Mouse (Mus musculus) liver, embryonic 12.5 days (tissue): ENCODE data around the gene Eefsec. TPM values are rescaled to one million over a fixed set of nuclear protein-coding genes. Genes with fewer than 3 reads are reported as not detected.

Experiments used
- ATAC-seq: fragments of 200-750 bp; cut with Nextera tagmentation; 2 replicates; pipeline ENCODE4 v1.8.0; 2017; ENCODE audit warnings: moderate number of reproducible peaks, mild to moderate bottlenecking, moderate library complexity
- H3K27ac ChIP-seq: fragments of 300-500 bp; sonication (generic); 2 replicates; pipeline ENCODE4 v1.5.1; 2016; ENCODE audit warnings: mild to moderate bottlenecking
- H3K27me3 ChIP-seq: fragments of 300-500 bp; sonication (generic); replicated peaks from 2 replicates; pipeline ENCODE4 v1.6.1; 2016; ENCODE audit warnings: mild to moderate bottlenecking, moderate library complexity
- H3K36me3 ChIP-seq: fragments of 300-500 bp; sonication (generic); 2 replicates; pipeline ENCODE4 v1.6.1; 2016; ENCODE audit warnings: mild to moderate bottlenecking, moderate library complexity
- H3K4me1 ChIP-seq: fragments of 300-500 bp; sonication (generic); 2 replicates; pipeline ENCODE4 v1.6.1; 2016
- H3K4me2 ChIP-seq: fragments of 300-500 bp; sonication (generic); 2 replicates; pipeline ENCODE4 v1.6.1; 2016; ENCODE audit warnings: mild to moderate bottlenecking, moderate library complexity
- H3K4me3 ChIP-seq: fragments of 300-500 bp; sonication (generic); 2 replicates; pipeline ENCODE4 v1.5.1; 2016; ENCODE audit warnings: mild to moderate bottlenecking, moderate library complexity
- H3K9ac ChIP-seq: fragments of 300-500 bp; sonication (generic); 2 replicates; pipeline ENCODE4 v1.6.1; 2016; ENCODE audit warnings: mild to moderate bottlenecking, moderate library complexity
- H3K9me3 ChIP-seq: fragments of 300-500 bp; sonication (generic); replicated peaks from 2 replicates; pipeline ENCODE4 v1.6.1; 2016; ENCODE audit warnings: mild to moderate bottlenecking, moderate library complexity
- WGBS: fragments of 180-500 bp; shearing (Covaris S2); methylation state at CpG from one replicate; pipeline ENCODE4 v1.1.7; 2016; ENCODE audit not compliant: insufficient replicate concordance; 5-methylcytosine and 5-hydroxymethylcytosine counted together
- polyA plus RNA-seq: library from polyadenylated mRNA; unstranded; fragments of >200 nt; fragmentation: Nextera tagmentation; extraction: Ambion mirVana; gene quantifications from 2 replicates; pipeline ENCODE4 v1.2.1, GENCODE M21; 2016

Eefsec gene
- polyA plus RNA-seq, 1 experiment from 2014 or later, result 26.1 TPM

DNA sequence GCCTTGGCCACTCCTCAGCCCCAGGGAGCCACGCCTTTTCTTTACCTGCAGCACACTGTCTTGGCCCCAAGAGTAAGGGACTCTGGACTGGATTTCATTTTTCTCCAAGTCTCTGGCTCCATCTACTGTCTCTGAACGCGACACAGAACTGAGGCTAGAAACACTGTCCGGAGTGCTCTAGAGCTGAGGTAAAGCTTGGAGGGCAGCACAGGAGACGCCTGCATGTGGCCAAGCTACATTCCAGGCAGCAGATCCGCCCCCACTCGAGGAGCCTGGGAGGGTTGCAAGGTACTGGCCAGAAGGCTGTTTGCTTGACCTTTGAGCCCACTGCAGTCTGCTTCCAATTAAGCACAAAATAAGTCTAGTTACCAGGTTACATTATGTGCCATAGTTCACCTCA is 124.5 kb downstream of the Eefsec start:
- WGBS, result 62% methylated on average over 7 of the region's 7 CpGs
- H3K36me3 ChIP-seq, result peaks cover 6% of the 10 kb centered on the region; the same call in 1 of the 2 replicates

DNA sequence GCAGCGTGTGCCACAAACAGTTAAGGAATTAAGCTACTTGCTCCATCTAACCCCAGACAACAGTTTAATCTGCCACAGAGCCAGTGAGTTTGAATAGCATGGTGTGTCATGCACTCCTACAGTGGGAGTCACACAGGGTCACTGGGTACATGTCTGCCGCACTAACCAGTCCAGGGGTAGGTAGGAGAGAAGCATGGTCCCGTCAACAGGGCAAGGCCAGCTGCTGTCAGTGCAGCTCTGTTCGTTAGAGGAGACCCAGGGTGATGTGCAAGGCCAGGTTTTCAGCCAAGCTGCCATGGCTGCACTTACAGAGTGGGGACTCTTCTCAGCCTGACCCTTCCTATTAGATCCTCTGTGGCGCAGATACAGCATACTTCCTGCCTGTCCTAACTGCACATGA is 125.1 kb downstream of the Eefsec start:
- WGBS, result 73% methylated on average over 5 of the region's 5 CpGs

More for the DNA sequence above, 124.5 kb downstream of the Eefsec start:
- Histone ChIP-seq H3K27ac (no peak overlapping the region), H3K27me3 (no peaks in the 10 kb centered on the region), H3K9me3 (no peaks in the 10 kb centered on the region), H3K4me2 (no peak overlapping the region), H3K9ac (0 out of 2 replicates have a peak overlapping the region, but pooled peaks have one; percentile 9), H3K4me3 (no peak overlapping the region), H3K4me1 (peaks cover 28% of the 10 kb centered on the region)
- no peak for ATAC-seq

DNA sequence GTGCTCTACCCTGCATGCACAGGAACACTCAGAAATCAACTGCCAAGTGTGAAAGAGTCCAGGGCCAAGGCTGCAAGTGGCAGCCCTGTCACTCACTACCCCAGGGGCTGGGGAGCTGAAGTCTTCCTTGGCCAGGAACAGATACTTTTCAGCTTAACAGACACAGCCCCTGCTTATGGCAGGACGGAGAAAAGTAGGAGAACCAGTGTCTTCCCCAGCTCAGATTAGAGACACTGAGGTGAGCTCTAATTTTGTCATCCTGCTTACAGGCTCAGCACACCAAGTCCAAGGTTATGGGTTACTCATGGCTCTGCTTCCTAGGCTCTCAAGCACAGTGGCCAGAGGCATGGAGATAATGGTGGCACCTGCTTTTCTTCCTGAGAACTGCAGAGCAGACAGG is 126.6 kb downstream of the Eefsec start:
- WGBS, result 70% methylated on average over 1 of the region's 1 CpGs
- ATAC-seq, result no peak
- no peak overlapping the region for H3K4me3 ChIP-seq

More for the DNA sequence above, 125.1 kb downstream of the Eefsec start:
- H3K36me3 ChIP-seq, result peaks cover 6% of the 10 kb centered on the region; the same call in 1 of the 2 replicates
- no peak overlapping the region for H3K4me3 ChIP-seq
- ATAC-seq, result no peak
- H3K9ac ChIP-seq, result no peak overlapping the region
- peaks cover 28% of the 10 kb centered on the region for H3K4me1 ChIP-seq
- H3K9me3 ChIP-seq, result no peaks in the 10 kb centered on the region
- no peak overlapping the region for H3K27ac ChIP-seq
- H3K4me2 ChIP-seq, result no peak overlapping the region
- no peaks in the 10 kb centered on the region for H3K27me3 ChIP-seq

DNA sequence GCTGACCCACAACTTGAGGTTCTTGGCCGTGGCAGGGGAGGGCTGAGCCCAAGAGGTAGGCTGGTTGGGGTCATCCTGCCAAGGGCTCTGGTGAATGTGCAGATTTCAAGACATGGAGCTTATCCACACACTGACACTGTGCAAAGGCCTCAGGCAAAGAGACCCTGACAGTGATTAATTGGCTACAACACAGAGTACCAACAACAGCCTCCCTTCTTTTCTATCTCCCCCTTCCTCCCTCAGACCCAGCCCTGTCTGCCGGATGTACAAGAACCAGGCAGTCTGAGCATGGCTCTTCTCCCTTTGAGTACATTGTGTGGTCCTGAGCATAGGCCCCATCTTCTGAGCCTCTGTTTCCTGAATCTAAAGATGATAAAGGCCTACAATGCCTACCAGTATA is 131.0 kb downstream of the Eefsec start:
- 57% methylated on average over 2 of the region's 2 CpGs for WGBS
- Histone ChIP-seq H3K9ac (no peak overlapping the region), H3K4me1 (peaks cover 9% of the 10 kb centered on the region), H3K9me3 (no peaks in the 10 kb centered on the region), H3K27me3 (no peaks in the 10 kb centered on the region), H3K27ac (no peak overlapping the region), H3K4me3 (no peak overlapping the region), H3K36me3 (peaks cover 18% of the 10 kb centered on the region; the same call in 1 of the 2 replicates), H3K4me2 (no peak overlapping the region)
- no peak for ATAC-seq

More for the DNA sequence above, 126.6 kb downstream of the Eefsec start:
- Histone ChIP-seq H3K4me1 (peaks cover 28% of the 10 kb centered on the region), H3K9ac (0 out of 2 replicates have a peak overlapping the region, but pooled peaks have one; percentile 6), H3K36me3 (no peaks in the 10 kb centered on the region), H3K27me3 (no peaks in the 10 kb centered on the region), H3K27ac (no peak overlapping the region), H3K9me3 (no peaks in the 10 kb centered on the region), H3K4me2 (no peak overlapping the region)

DNA sequence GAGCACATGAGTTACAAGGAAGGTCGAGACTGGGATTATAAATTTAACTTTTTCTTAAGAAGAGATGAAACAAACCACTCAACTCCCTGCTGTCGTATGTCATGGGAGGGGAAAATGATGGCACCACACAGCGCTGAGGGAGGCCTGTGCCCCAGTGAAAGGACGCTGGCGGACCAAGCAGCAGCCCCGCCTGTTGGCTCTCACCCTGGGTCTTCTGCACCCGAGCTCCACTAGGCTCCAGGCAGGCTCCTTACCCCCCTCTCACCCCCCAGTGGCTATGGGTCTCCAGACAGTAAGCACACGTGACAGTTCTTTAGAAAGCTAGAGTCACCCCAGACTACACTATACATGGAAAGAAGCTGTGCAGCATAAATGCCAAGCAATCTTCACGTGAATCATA is 132.4 kb downstream of the Eefsec start:
- Histone ChIP-seq H3K9ac (no peak overlapping the region), H3K4me3 (no peak overlapping the region), H3K9me3 (no peaks in the 10 kb centered on the region), H3K4me1 (no peaks in the 10 kb centered on the region), H3K36me3 (peaks cover 18% of the 10 kb centered on the region; the same call in 1 of the 2 replicates), H3K4me2 (no peak overlapping the region), H3K27me3 (no peaks in the 10 kb centered on the region), H3K27ac (no peak overlapping the region)
- WGBS, result 78% methylated on average over 9 of the region's 9 CpGs
- no peak for ATAC-seq

DNA sequence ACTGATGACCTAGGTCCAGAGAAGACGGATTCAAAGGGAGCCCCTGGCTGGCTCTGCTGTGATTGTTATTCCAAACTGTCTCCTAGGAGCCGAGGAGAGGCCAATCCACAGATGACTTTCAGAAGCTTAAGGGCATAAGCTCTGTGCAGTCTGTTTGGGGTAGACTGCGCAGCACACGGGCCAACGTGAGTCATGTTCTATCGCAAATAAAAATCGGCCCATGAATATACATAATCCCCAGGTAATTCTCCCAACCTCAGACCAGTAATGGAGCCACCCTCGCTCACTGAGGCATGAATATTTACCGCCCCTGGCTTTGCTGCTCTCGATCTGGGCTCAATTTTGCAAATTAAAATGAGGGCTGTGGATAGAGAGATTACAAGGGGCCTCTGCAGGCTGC is 134.7 kb downstream of the Eefsec start:
- Histone ChIP-seq H3K4me3 (no peak overlapping the region), H3K27me3 (no peaks in the 10 kb centered on the region), H3K36me3 (peaks cover 18% of the 10 kb centered on the region; the same call in 1 of the 2 replicates), H3K4me2 (no peak overlapping the region), H3K9ac (no peak overlapping the region), H3K27ac (no peak overlapping the region), H3K9me3 (no peaks in the 10 kb centered on the region), H3K4me1 (no peaks in the 10 kb centered on the region)
- WGBS, result 85% methylated on average over 10 of the region's 10 CpGs
- no peak for ATAC-seq

DNA sequence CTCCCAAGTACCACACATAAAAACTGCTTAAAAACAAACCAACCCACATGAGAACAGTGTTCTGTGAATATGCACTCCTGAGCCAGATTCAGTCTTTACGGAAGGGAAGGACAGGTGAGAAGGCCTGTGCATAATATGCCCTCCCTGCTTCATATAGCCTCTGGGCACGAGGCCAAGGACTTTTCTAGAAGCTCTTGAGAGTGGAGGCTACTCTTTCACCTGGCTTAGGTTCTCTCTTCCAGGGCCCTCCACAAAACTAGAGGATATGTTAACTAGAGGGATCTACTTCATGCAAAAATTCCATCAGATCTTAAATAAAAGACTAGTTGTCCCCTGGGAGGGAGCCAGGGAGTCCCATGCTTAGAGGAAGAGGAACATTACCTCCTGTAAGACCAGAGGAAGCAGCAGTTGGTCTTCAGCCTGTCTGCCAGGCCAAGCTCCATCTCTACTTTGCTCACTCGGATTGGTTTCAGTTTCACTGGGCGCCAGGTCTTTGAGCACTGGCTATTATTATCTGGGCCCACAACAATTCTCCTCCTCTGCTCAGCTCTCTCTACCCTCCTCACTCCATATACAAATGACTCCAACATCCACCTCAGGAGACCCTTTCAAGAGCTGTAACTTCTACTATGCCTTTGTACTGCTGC is 140.1 kb downstream of the Eefsec start:
- no peaks in the 10 kb centered on the region; the same call in 1 of the 2 replicates for H3K27me3 ChIP-seq
- 70% methylated on average over 4 of the region's 4 CpGs for WGBS

DNA sequence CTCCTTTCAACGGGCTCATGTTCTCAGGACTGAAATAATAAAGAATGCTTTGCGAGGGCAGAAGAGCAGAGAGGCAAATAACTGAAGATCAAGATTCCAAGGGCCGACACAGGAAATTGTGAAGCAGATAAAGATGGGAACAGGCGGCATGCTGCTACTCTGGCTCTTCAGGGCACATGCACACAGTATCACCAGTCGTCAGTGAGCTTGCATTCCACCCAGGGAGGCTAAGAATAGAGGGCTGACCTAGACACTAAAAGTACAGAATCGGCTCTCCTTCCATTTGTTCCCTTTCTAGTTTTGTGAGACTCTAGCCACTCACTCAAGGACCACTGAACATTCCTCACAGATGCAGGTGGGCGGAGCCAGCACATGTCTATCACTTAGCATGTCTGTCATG is 145.1 kb downstream of the Eefsec start:
- H3K9ac ChIP-seq, result no peak overlapping the region
- H3K9me3 ChIP-seq, result no peaks in the 10 kb centered on the region
- ATAC-seq, result no peak
- H3K4me2 ChIP-seq, result no peak overlapping the region
- H3K4me1 ChIP-seq, result no peaks in the 10 kb centered on the region
- H3K4me3 ChIP-seq, result no peak overlapping the region
- 49% methylated on average over 7 of the region's 7 CpGs for WGBS
- H3K36me3 ChIP-seq, result peaks cover 14% of the 10 kb centered on the region
- no peak overlapping the region for H3K27ac ChIP-seq
- H3K27me3 ChIP-seq, result no peaks in the 10 kb centered on the region; the same call in 1 of the 2 replicates

More for the DNA sequence above, 140.1 kb downstream of the Eefsec start:
- Histone ChIP-seq H3K4me3 (no peak overlapping the region), H3K4me1 (no peaks in the 10 kb centered on the region), H3K27ac (no peak overlapping the region), H3K9ac (no peak overlapping the region), H3K4me2 (no peak overlapping the region), H3K9me3 (no peaks in the 10 kb centered on the region), H3K36me3 (peaks cover 6% of the 10 kb centered on the region; the same call in 1 of the 2 replicates)
- no peak for ATAC-seq

DNA sequence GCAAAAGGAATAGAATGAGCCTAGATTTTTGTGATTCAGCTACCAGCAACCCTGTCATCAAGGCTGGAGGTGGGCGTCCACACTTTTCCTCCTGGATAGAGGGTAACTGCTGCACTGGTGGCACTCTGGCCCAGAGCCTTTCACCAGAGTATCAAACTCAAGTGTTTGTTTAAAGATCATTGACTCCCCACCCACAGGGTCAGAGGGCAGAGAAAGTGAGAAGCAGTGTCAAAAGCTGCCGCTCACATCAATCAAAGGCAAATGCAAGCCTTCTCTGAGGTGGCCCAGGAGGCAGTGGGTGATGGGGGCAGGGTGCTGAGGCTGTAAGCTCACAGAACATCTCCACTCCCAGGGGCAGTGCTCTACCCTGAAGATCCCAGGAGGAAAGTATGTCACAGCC is 146.8 kb downstream of the Eefsec start:
- ATAC-seq, result peak; percentile 32; the same call in 1 of the 2 replicates
- WGBS, result 72% methylated on average over 2 of the region's 2 CpGs

DNA sequence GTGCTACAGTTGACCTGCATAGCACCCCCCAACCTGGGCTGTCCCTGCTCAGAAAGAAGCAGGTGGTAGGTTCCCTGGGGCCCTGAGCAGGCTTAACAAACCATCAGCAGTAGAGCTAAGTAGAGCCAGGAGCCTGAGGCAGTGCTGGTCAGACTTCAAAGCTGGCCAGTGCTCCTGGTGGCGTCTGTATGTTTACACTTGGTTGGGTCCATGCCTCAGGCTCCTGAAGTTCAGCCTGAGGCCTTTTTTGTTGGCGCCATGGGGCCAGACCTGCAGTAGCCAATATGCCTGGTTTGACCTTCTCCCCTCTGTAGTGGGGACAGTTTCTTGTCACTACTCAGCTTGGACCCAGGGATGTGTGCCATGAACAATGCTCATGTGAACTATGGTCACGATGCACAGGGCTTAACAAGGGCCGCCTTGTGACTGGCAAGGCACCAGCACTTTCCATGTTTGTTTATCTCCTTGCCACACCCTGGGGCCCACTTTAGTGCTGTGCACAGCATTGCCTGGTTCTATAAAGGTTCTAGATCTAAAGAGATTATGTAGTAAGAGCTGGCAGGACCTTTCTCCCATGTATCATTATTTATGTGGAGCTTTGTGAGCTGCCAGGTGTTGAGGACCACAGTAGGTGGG is 153.9 kb downstream of the Eefsec start:
- H3K9me3 ChIP-seq, result no peaks in the 10 kb centered on the region
- H3K36me3 ChIP-seq, result peaks cover 15% of the 10 kb centered on the region
- 60% methylated on average over 4 of the region's 4 CpGs for WGBS
- no peak overlapping the region; the same call in 1 of the 2 replicates for H3K9ac ChIP-seq
- peaks cover 15% of the 10 kb centered on the region for H3K4me1 ChIP-seq
- H3K4me3 ChIP-seq, result no peak overlapping the region
- ATAC-seq, result peak; percentile 77
- H3K4me2 ChIP-seq, result peak overlapping the region; percentile 30
- H3K27ac ChIP-seq, result no peak overlapping the region
- no peaks in the 10 kb centered on the region for H3K27me3 ChIP-seq

More for the DNA sequence above, 146.8 kb downstream of the Eefsec start:
- peaks cover 14% of the 10 kb centered on the region for H3K36me3 ChIP-seq
- no peak overlapping the region for H3K27ac ChIP-seq
- no peaks in the 10 kb centered on the region; the same call in 1 of the 2 replicates for H3K27me3 ChIP-seq
- no peak overlapping the region for H3K9ac ChIP-seq
- no peaks in the 10 kb centered on the region for H3K4me1 ChIP-seq
- no peaks in the 10 kb centered on the region for H3K9me3 ChIP-seq
- H3K4me2 ChIP-seq, result no peak overlapping the region
- no peak overlapping the region for H3K4me3 ChIP-seq

DNA sequence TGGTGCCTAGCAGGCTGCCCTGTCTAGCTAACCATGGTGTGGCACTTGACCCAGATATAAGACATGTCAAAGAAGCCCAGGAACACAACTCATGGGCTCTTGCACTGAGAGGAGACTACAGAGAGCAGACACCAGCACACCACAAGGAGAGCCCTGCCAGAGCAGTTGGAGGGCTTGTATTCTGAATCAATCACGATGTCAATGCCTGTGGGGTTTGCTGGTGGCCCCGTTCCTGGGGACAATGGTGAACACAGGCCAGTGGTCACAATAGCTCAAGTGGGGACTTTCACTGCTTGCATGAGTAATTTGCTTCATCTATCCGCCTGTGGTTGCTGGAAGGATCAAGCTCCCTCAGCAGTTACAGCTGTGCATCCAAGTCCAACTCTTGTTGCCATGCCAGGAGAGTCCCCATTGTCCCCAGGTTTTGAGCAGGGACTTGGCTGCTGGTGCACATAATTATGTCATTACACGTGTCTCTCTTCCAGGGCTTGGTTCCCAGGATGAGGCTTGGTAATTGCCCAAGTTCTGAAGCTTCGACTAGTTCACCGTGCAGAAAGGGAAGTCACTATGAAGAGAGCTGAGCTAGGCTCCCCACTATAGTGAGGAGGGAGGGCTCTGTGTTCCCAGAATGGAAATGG is 156.1 kb downstream of the Eefsec start:
- Histone ChIP-seq H3K4me3 (no peak overlapping the region), H3K4me1 (peaks cover 15% of the 10 kb centered on the region), H3K36me3 (peaks cover 5% of the 10 kb centered on the region; the same call in 1 of the 2 replicates), H3K4me2 (no peak overlapping the region), H3K9me3 (no peaks in the 10 kb centered on the region), H3K9ac (no peak overlapping the region), H3K27ac (no peak overlapping the region), H3K27me3 (no peaks in the 10 kb centered on the region)
- ATAC-seq, result no peak
- 72% methylated on average over 6 of the region's 6 CpGs for WGBS

DNA sequence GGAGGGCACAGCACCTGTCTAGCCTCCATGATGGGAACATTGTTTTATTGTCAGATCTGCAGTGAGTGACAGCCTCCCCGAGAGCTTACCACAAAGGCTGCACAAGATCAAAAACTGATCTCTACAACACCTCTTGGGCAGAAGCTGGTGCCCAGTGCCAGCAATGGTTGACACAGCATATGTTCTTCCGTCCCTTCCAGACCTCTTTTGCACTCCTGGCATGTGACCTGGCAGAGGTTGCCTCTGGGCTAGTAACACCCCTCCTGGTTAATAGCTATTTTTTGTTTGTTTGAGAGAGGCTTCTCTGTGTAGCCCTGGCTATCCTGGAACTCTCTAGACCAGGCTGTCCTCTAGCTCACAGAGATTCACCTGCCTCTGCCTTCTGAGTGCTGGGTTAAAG is 168.2 kb downstream of the Eefsec start:
- Histone ChIP-seq H3K9ac (no peak overlapping the region), H3K27me3 (no peaks in the 10 kb centered on the region), H3K36me3 (0 out of 2 replicates have a peak, but pooled peaks cover 7% of the 10 kb centered on the region), H3K9me3 (no peaks in the 10 kb centered on the region), H3K27ac (no peak overlapping the region), H3K4me3 (no peak overlapping the region), H3K4me1 (no peaks in the 10 kb centered on the region), H3K4me2 (no peak overlapping the region)
- ATAC-seq, result no peak
- WGBS, result 71% methylated on average over 2 of the region's 2 CpGs
